Mouse (Mus musculus): ENCODE data around the gene Sgpp2. TPM values are rescaled to one million over a fixed set of nuclear protein-coding genes. Genes with fewer than 3 reads are reported as not detected.

The Sgpp2 gene
- polyA plus RNA-seq, 1 experiment = not detected

DNA sequence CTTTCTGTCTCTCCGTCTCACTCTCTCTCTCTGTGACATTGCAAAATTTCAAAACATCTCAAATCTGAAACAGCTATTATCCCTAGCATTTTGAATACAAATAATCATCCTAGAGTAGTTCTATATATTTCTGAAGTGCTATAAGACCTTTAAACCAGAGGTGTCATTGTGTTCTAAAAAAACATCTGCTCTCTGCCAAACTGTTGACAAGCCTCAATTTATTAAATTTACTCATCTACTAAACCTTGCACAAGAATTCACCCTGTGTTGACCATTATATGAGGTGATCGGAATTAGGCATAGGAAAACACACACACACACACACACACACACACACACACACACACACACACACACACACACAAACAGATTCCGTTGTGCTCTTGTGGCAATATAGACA lies 64.9 kb downstream of the Sgpp2 start:
- H3K4me1 ChIP-seq (ENCODE audit: control insufficient read depth, insufficient read depth, low read length) = no peaks in the 10 kb centered on the region
- H3K4me3 ChIP-seq (ENCODE audit: insufficient read depth, low read depth, low read length) = no peak overlapping the region
- WGBS = 97% methylated on average over 3 of the region's 3 CpGs
- no peak overlapping the region for H3K27ac ChIP-seq (ENCODE audit: insufficient read depth, low read depth, low read length)
- no peak for TF ChIP-seq CTCF (IDR thresholded peaks at IDR 0.05; ENCODE audit: insufficient read depth, low read depth, low read length)
- TF ChIP-seq POLR2A (IDR thresholded peaks at IDR 0.05; ENCODE audit: insufficient read depth, low read depth, low read length) = no peak

GRCm38 (mm10) chr1:78380950-78381349 lies 70.8 kb downstream of the Sgpp2 start:
- no peak overlapping the region for H3K27ac ChIP-seq (ENCODE audit: insufficient read depth, low read depth, low read length)
- H3K4me3 ChIP-seq (ENCODE audit: insufficient read depth, low read depth, low read length) = no peak overlapping the region
- TF ChIP-seq POLR2A (IDR thresholded peaks at IDR 0.05; ENCODE audit: insufficient read depth, low read depth, low read length) (no peak), CTCF (IDR thresholded peaks at IDR 0.05; ENCODE audit: insufficient read depth, low read depth, low read length) (no peak)
- H3K4me1 ChIP-seq (ENCODE audit: control insufficient read depth, insufficient read depth, low read length) = no peaks in the 10 kb centered on the region
- WGBS = 76% methylated on average over 4 of the region's 4 CpGs

- H3K4me3 ChIP-seq (ENCODE audit: insufficient read depth, low read depth, low read length) = no peak overlapping the region
- WGBS = 48% methylated on average over 4 of the region's 4 CpGs
- no peak for TF ChIP-seq POLR2A (IDR thresholded peaks at IDR 0.05; ENCODE audit: insufficient read depth, low read depth, low read length)
- TF ChIP-seq CTCF (IDR thresholded peaks at IDR 0.05; ENCODE audit: insufficient read depth, low read depth, low read length) = no peak
- no peaks in the 10 kb centered on the region for H3K4me1 ChIP-seq (ENCODE audit: control insufficient read depth, insufficient read depth, low read length)
- H3K27ac ChIP-seq (ENCODE audit: insufficient read depth, low read depth, low read length) = no peak overlapping the region
Observed at GRCm38 (mm10) chr1:78387854-78388253, 77.7 kb downstream of the Sgpp2 start.

GRCm38 (mm10) chr1:78388848-78389247 lies 78.7 kb downstream of the Sgpp2 start:
- 51% methylated on average over 3 of the region's 3 CpGs for WGBS
- Histone ChIP-seq H3K4me1 (ENCODE audit: control insufficient read depth, insufficient read depth, low read length) (no peaks in the 10 kb centered on the region), H3K4me3 (ENCODE audit: insufficient read depth, low read depth, low read length) (no peak overlapping the region), H3K27ac (ENCODE audit: insufficient read depth, low read depth, low read length) (no peak overlapping the region)
- TF ChIP-seq POLR2A (IDR thresholded peaks at IDR 0.05; ENCODE audit: insufficient read depth, low read depth, low read length) (no peak), CTCF (IDR thresholded peaks at IDR 0.05; ENCODE audit: insufficient read depth, low read depth, low read length) (no peak)

- H3K27ac ChIP-seq (ENCODE audit: insufficient read depth, low read depth, low read length) = no peak overlapping the region
- 86% methylated on average over 8 of the region's 8 CpGs for WGBS
Observed at GRCm38 (mm10) chr1:78395191-78395735, 85.1 kb downstream of the Sgpp2 start.

DNA sequence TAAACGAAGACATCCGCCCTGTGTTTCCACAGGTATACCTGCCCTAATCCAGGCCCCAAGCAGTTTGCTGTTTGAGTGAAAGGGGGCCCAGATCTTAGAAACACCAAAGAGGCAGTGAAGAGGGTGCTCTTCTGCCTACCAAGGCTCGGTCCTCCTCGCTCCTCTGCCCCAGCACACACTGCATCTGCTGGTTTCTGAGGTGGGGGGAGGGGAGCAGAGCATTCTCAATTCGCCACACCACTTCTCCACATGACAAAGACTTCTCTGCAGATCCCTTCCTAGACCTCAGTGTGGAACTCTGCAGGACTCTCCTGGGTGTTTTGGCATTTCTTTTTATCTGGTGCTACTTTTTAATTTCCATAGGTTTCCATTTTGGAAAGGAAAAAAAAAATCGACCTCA lies 85.6 kb downstream of the Sgpp2 start:
- Histone ChIP-seq H3K4me1 (ENCODE audit: control insufficient read depth, insufficient read depth, low read length) (peaks cover 8% of the 10 kb centered on the region), H3K4me3 (ENCODE audit: insufficient read depth, low read depth, low read length) (no peak overlapping the region), H3K27ac (ENCODE audit: insufficient read depth, low read depth, low read length) (no peak overlapping the region)
- 68% methylated on average over 6 of the region's 6 CpGs for WGBS
- TF ChIP-seq POLR2A (IDR thresholded peaks at IDR 0.05; ENCODE audit: insufficient read depth, low read depth, low read length) (no peak), CTCF (IDR thresholded peaks at IDR 0.05; ENCODE audit: insufficient read depth, low read depth, low read length) (no peak)

More at GRCm38 (mm10) chr1:78395191-78395735, 85.1 kb downstream of the Sgpp2 start:
- Histone ChIP-seq H3K4me3 (ENCODE audit: insufficient read depth, low read depth, low read length) (no peak overlapping the region), H3K4me1 (ENCODE audit: control insufficient read depth, insufficient read depth, low read length) (peaks cover 8% of the 10 kb centered on the region)
- TF ChIP-seq CTCF (IDR thresholded peaks at IDR 0.05; ENCODE audit: insufficient read depth, low read depth, low read length) = no peak
- no peak for TF ChIP-seq POLR2A (IDR thresholded peaks at IDR 0.05; ENCODE audit: insufficient read depth, low read depth, low read length)

DNA sequence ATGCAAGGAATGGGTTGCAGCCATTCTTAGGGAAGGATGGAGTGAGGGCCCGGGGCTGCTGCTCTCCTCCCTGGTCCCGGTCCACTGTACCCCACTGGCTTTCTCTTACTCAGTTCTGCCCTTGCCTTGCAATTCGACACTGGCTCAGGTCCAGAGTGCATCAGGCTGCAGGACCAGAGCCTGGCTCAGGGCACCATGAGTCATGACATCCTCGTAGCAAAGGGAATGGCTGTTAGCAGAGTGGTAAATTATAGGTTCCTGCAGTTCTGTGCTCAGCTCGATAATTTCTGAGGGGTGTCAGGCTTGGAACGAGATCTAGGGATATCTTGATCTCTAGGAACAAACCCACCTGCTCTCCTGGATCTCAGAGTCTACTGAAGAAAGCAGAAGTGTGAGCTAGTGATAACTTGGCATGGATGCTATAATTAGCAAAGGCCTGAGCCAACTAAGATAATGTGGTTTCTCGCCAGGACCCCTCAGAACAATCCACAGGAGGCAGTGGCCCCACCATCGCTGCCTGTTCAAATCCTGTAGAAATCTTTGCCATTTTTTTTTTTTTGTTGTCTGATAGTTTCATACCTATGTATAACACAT lies 86.3 kb downstream of the Sgpp2 start:
- no peak overlapping the region for H3K4me3 ChIP-seq (ENCODE audit: insufficient read depth, low read depth, low read length)
- TF ChIP-seq POLR2A (IDR thresholded peaks at IDR 0.05; ENCODE audit: insufficient read depth, low read depth, low read length) = no peak
- no peak for TF ChIP-seq CTCF (IDR thresholded peaks at IDR 0.05; ENCODE audit: insufficient read depth, low read depth, low read length)
- no peak overlapping the region for H3K27ac ChIP-seq (ENCODE audit: insufficient read depth, low read depth, low read length)
- H3K4me1 ChIP-seq (ENCODE audit: control insufficient read depth, insufficient read depth, low read length) = peaks cover 8% of the 10 kb centered on the region
- WGBS = 28% methylated on average over 8 of the region's 8 CpGs

DNA sequence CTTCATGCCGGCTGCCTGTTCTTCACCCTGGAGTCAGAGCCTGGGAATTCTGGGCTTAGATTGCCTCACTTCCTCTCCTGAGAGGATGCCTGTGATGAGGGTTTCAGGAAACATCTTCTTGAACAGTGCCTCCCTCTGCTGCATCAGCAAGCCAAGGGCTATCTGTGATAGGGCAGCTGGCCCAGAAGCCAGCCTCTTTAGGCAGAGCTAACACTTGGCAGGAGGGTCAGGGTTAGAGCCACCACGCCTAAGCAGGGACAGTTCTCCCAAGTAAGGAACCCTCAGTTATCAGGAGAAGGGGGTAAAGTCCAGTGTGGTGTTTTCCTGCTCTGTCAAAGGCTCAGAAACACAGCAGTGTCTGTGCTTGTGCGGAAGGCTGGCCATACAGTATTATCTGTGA lies 89.6 kb downstream of the Sgpp2 start:
- TF ChIP-seq CTCF (IDR thresholded peaks at IDR 0.05; ENCODE audit: insufficient read depth, low read depth, low read length) = no peak
- TF ChIP-seq POLR2A (IDR thresholded peaks at IDR 0.05; ENCODE audit: insufficient read depth, low read depth, low read length) = no peak
- Histone ChIP-seq H3K4me3 (ENCODE audit: insufficient read depth, low read depth, low read length) (no peak overlapping the region), H3K27ac (ENCODE audit: insufficient read depth, low read depth, low read length) (no peak overlapping the region), H3K4me1 (ENCODE audit: control insufficient read depth, insufficient read depth, low read length) (peaks cover 8% of the 10 kb centered on the region)
- 86% methylated on average over 3 of the region's 3 CpGs for WGBS

DNA sequence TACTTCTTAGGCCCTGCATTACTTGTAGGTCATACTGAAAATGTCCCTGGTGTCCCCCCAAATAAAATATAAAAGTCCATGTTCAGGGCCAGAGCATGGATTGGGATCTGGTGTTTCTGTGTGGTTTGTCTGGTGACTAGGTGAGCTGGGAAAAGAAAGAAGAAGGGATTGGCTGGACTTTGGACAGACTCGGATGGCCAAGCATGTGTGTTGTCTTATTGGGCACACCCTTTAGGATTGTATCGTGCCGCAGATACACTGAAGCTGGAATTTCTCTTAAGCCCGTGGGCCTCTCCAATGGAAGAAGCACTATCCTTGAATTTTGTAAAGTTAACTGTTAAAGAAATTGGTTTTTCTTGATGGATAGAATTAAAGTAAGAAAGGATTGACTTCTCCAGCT lies 91.3 kb downstream of the Sgpp2 start:
- no peaks in the 10 kb centered on the region; the same call in 1 of the 2 replicates for H3K4me1 ChIP-seq (ENCODE audit: control insufficient read depth, insufficient read depth, low read length)
- no peak for TF ChIP-seq CTCF (IDR thresholded peaks at IDR 0.05; ENCODE audit: insufficient read depth, low read depth, low read length)
- TF ChIP-seq POLR2A (IDR thresholded peaks at IDR 0.05; ENCODE audit: insufficient read depth, low read depth, low read length) = no peak
- no peak overlapping the region for H3K4me3 ChIP-seq (ENCODE audit: insufficient read depth, low read depth, low read length)
- H3K27ac ChIP-seq (ENCODE audit: insufficient read depth, low read depth, low read length) = no peak overlapping the region
- 96% methylated on average over 4 of the region's 4 CpGs for WGBS

All from olfactory bulb, adult 2 months (tissue).